Mouse (Mus musculus) ES-E14 (cell line): ENCODE measurements around the gene Hectd4. TPM values are rescaled to one million over a fixed set of nuclear protein-coding genes. Genes with fewer than 3 reads are reported as not detected.

ENCODE experiments used
- DNase-seq: peaks from one replicate; pipeline ENCODE4 v3.0.0-alpha.2; 2013; ENCODE audit warnings: low read depth, low spot score
- H3K27ac ChIP-seq: 2 replicates; pipeline ENCODE4 v1.5.1; 2012; ENCODE audit warnings: low read depth, mild to moderate bottlenecking, low read length, moderate library complexity, mixed read lengths; ENCODE audit not compliant: poor library complexity, insufficient read depth, severe bottlenecking
- H3K36me3 ChIP-seq: 2 replicates; pipeline ENCODE4 v1.6.1; 2012; ENCODE audit warnings: mild to moderate bottlenecking, low read length, moderate library complexity, mixed read lengths; ENCODE audit not compliant: control insufficient read depth, poor library complexity, insufficient read depth, severe bottlenecking
- H3K4me1 ChIP-seq, 2 experiments: fragments of 150-350 bp in 1 of 2; sonication (generic) in 1 of 2; 2 replicates each; pipeline ENCODE4 v1.6.1; 2012; ENCODE audit warnings: low read length in 2 of 2, mild to moderate bottlenecking in 1 of 2, mixed read lengths in 1 of 2; ENCODE audit not compliant: control insufficient read depth in 2 of 2, insufficient read depth in 2 of 2, poor library complexity in 1 of 2
- H3K4me3 ChIP-seq, 2 experiments: fragments of 150-350 bp in 1 of 2; sonication (generic) in 1 of 2; 2 replicates each; pipeline ENCODE4 v1.5.1; 2012; ENCODE audit warnings: low read length in 2 of 2, low read depth in 1 of 2, mild to moderate bottlenecking in 1 of 2, mixed read lengths in 1 of 2; ENCODE audit not compliant: insufficient read depth in 1 of 2, poor library complexity in 1 of 2, severe bottlenecking in 1 of 2
- H3K9ac ChIP-seq: 2 replicates; pipeline ENCODE4 v1.6.1; 2012; ENCODE audit warnings: low read depth, mild to moderate bottlenecking, low read length, mixed read lengths; ENCODE audit not compliant: poor library complexity, insufficient read depth, severe bottlenecking
- H3K9me3 ChIP-seq: fragments of 150-350 bp; sonication (generic); 2 replicates; pipeline ENCODE4 v1.6.1; 2012; ENCODE audit warnings: low read depth, mild to moderate bottlenecking, low read length; ENCODE audit not compliant: control insufficient read depth, insufficient read depth
- CHD2 ChIP-seq: IDR thresholded peaks from 2 replicates; pipeline ENCODE4 v1.6.1; 2014; ENCODE audit warnings: mild to moderate bottlenecking, low read depth, low read length, inconsistent platforms
- HCFC1 ChIP-seq: IDR thresholded peaks from 2 replicates; pipeline ENCODE4 v1.6.1; 2012; ENCODE audit warnings: low read length, inconsistent platforms, borderline replicate concordance; ENCODE audit not compliant: insufficient read depth
- MAFK ChIP-seq: IDR thresholded peaks from 2 replicates; pipeline ENCODE4 v1.6.1; 2014; ENCODE audit warnings: mild to moderate bottlenecking, low read depth, low read length, inconsistent platforms; ENCODE audit not compliant: insufficient read depth
- ZC3H11A ChIP-seq: IDR thresholded peaks from 2 replicates; pipeline ENCODE4 v1.6.1; 2012; ENCODE audit warnings: low read depth, mild to moderate bottlenecking, inconsistent platforms, low read length, borderline replicate concordance
- ZNF384 ChIP-seq: IDR thresholded peaks from 2 replicates; pipeline ENCODE4 v1.6.1; 2012; ENCODE audit warnings: low read depth, low read length, inconsistent platforms
- in situ Hi-C, 2 experiments: fragments of 600-800 bp; cut with MboI; formaldehyde crosslinking; loops; one replicate each; pipeline ENCODE4 v1.15.1; 2025; ENCODE audit warnings: low sequenced_read_pairs in 2 of 2, inconsistent platforms in 1 of 2; ENCODE audit not compliant: unreplicated experiment in 2 of 2
- total RNA-seq: library from RNA; depleted of rRNA; stranded (reverse); fragments of 300-350 nt; gene quantifications from 2 replicates; pipeline ENCODE4 v1.2.3, GENCODE M21; 2012

Hectd4 gene
- total RNA-seq, 1 experiment = 14.2 TPM

DNA sequence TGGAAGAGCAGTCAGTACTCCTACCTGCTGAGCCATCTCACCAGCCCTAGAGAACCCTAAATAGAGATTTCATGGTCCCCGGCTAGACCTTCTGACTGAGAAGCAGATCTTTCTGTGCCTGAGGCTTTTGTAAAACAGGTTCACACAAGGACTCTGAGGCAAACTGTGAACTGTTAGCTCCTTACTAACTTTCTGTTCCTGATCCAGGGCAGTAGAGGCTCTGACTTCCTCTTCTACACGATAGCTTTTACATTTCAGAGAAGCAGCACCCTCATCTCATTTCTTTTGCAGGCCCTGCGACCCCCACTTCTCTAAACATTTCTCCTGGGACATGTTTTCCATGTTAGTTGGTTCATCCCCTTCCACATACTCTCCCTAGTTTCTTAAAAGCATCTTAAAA is 29.7 kb downstream of the Hectd4 start:
- no peak overlapping the region for H3K27ac ChIP-seq
- H3K4me1 ChIP-seq = no peaks in the 10 kb centered on the region
- TF ChIP-seq MAFK (no peak), ZC3H11A (no peak), CHD2 (no peak), HCFC1 (no peak), ZNF384 (no peak)
- no peak for DNase-seq
- no peak overlapping the region for H3K9ac ChIP-seq
- 0 out of 2 replicates have a peak, but pooled peaks cover 2% of the 10 kb centered on the region for H3K36me3 ChIP-seq
- no peak overlapping the region for H3K4me3 ChIP-seq
- H3K9me3 ChIP-seq = no peaks in the 10 kb centered on the region
- in situ Hi-C loops = no loop called here

DNA sequence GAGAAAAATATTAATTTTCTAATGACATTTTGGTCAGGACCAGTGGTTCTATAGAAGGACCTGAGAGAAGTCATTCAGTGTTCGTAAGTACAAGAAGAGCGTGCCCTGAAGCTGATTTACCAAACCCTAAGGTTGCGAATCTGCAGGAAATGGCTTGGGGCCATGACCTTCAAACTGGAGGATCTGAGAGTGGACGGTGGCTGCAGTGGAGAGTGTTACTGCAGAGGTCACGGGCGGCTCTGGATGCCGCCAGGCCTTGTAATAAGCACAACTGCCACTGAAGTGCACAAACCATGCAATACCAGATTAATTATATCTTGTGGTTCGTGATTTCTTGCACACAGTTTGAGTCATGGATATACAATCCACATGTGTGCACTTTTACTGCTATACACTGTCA is 31.8 kb downstream of the Hectd4 start:
- Histone ChIP-seq H3K9me3 (no peaks in the 10 kb centered on the region), H3K27ac (no peak overlapping the region), H3K36me3 (peaks cover 5% of the 10 kb centered on the region; the same call in 1 of the 2 replicates), H3K4me3 (no peak overlapping the region), H3K9ac (no peak overlapping the region), H3K4me1 (no peaks in the 10 kb centered on the region)
- no peak for TF ChIP-seq ZNF384
- DNase-seq = no peak
- in situ Hi-C loops = no loop called here

DNA sequence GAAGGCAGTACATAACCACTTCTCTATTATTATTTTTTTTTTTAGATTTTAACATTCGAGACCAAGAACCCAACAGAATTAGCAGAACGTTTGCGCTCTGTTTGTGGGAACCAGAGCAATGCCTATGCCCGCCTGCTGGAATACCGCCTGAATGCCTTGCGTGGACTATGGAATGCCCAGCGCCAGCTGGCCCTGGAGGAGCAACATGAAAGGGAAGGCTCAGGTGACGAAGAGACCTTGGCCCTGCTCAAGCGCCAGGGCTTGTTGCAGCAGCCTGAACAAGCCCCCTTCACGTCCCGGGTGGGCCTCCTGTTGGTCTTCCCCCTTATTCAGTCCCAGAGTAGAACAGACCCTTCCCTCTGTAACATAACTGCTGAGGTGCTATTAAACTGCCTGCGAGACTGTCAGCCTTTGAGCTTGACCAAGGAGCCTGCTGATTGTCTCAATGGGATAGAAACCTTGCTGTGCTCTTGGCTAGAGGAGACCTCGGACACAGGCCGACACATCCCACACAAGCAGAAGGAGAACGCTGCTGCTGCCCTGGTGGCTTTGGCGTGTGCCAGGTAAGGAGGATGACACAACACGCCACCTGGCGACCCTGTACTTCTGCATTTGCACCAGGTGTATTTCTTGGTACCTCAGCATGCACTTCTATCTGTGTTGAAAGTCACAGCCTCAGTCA is 33.9 kb downstream of the Hectd4 start:
- DNase-seq = no peak
- no peak overlapping the region for H3K9ac ChIP-seq
- H3K9me3 ChIP-seq = no peaks in the 10 kb centered on the region
- no peak overlapping the region for H3K4me3 ChIP-seq
- no peak overlapping the region for H3K27ac ChIP-seq
- H3K36me3 ChIP-seq = peaks cover 5% of the 10 kb centered on the region; the same call in 1 of the 2 replicates
- H3K4me1 ChIP-seq = no peaks in the 10 kb centered on the region
- no peak for TF ChIP-seq MAFK
- TF ChIP-seq ZC3H11A = no peak
- TF ChIP-seq HCFC1 = no peak
- no peak for TF ChIP-seq ZNF384
- no peak for TF ChIP-seq CHD2
- in situ Hi-C loops = no loop called here

DNA sequence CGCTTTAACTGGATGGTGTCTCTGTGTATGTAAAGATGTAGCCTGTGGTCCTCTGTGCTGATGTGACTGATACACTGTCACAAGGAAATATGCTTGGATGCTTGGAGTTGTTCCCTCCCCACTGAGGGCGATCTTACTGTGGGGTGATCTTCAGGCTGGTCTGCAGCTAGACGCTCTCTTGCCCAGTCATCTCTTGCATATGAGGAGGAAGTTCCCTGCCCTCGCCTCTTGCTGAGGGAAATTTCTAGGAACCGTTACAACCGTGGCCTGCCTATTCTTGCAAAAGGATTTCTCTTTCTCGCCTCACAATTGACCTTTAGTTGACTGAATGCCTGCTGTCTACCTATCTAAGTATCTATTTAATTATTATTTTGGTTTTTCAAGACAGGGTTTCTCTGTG is 35.0 kb downstream of the Hectd4 start:
- Histone ChIP-seq H3K4me3 (no peak overlapping the region), H3K4me1 (no peaks in the 10 kb centered on the region), H3K9ac (no peak overlapping the region), H3K27ac (no peak overlapping the region), H3K36me3 (peaks cover 5% of the 10 kb centered on the region; the same call in 1 of the 2 replicates), H3K9me3 (no peaks in the 10 kb centered on the region)
- no peak for DNase-seq
- in situ Hi-C loops = no loop called here
- TF ChIP-seq HCFC1 (no peak), CHD2 (no peak), ZC3H11A (no peak), MAFK (no peak), ZNF384 (no peak)

DNA sequence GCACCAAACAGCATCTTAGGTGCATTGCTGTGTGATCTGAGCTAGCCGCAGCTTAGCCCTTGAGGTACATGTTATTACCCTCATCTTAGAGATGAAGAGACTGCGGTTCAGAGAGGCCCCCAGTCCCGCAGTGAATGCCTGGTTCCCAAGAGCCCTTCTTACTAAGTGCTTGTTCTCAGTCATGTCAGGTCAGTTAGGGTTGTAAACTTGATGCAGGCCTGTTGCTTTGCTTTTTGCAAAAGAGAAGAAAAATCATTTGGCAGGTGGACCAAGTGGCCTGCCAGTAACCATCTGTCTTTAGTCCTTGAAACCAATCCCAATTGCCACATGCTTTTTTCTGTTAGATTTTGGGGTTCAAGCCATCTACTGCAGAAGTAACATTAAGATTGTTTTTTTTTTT is 41.8 kb downstream of the Hectd4 start:
- H3K9me3 ChIP-seq = no peaks in the 10 kb centered on the region
- H3K4me1 ChIP-seq = no peaks in the 10 kb centered on the region
- H3K27ac ChIP-seq = no peak overlapping the region
- TF ChIP-seq ZNF384 = no peak
- no peak for TF ChIP-seq CHD2
- no peak for TF ChIP-seq HCFC1
- no peak for TF ChIP-seq MAFK
- TF ChIP-seq ZC3H11A = no peak
- H3K4me3 ChIP-seq = no peak overlapping the region
- in situ Hi-C loops = no loop called here
- no peak for DNase-seq
- no peak overlapping the region for H3K9ac ChIP-seq
- peaks cover 3% of the 10 kb centered on the region; the same call in 1 of the 2 replicates for H3K36me3 ChIP-seq
